In genomic region chr2:94919361-94919760, GRCm38 (mm10) we compare ENCODE assay signal across 23 mouse cellular contexts.
A peak's percentile ranks its signal among the peaks of the same experiment; 100 is the strongest.
DNase-seq lines count a peak whose midpoint lies in the region; ATAC-seq lines count a peak whose summit lies in the region.
"Had no signal": no experiment of that assay in that cellular context is flagged by ENCODE, and none has a peak within 500 bp of the region (broad histone marks: within the 10 kb centered on the region; RNA-seq: fewer than 3 reads in every experiment).

No protein-coding gene starts in this region.

- peak; percentile 51 for DNase-seq in hindbrain, embryonic 10.5 days (ENCODE audit: low spot score)
- DNase-seq in kidney, postnatal 25 days, result peak; percentile 30 to 37
- DNase-seq in embryonic facial prominence, embryonic 11.5 days (ENCODE audit: low spot score), result peak; percentile 26
- DNase-seq in retina, embryonic 14.5 days (ENCODE audit: low spot score), result peak; percentile 6
- no peak for DNase-seq in midbrain, embryonic 10.5 days (ENCODE audit: low spot score)
- no peak for DNase-seq in ovary, postnatal 14 days (ENCODE audit: low spot score)
- DNase-seq: adrenal gland, adult 8-10 months; cerebellum, adult 9-11 months; gastrocnemius, postnatal 36 days; layer of hippocampus, adult 9-11 months; liver, embryonic 13.5 days; lung, embryonic 14.5 days had no signal

- no peak overlapping the region for H3K4me3 ChIP-seq in hindbrain, embryonic 10.5 days
- H3K4me3 ChIP-seq in hindbrain, embryonic 12.5 days, result no peak overlapping the region
- no peak overlapping the region for H3K4me3 ChIP-seq in kidney, embryonic 16.5 days (ENCODE audit: low read length)
- no peak overlapping the region for H3K4me3 ChIP-seq in embryonic facial prominence, embryonic 11.5 days (ENCODE audit: low read depth, low read length)
- H3K4me3 ChIP-seq in midbrain, embryonic 10.5 days, result no peak overlapping the region
- H3K4me3 ChIP-seq: hindbrain, embryonic 15.5 days; left cerebral cortex, adult 2 months; liver, embryonic 13.5 days; midbrain, embryonic 13.5 days had no signal

- no peaks in the 10 kb centered on the region for H3K4me1 ChIP-seq in hindbrain, embryonic 10.5 days (replicated peaks)
- no peaks in the 10 kb centered on the region for H3K4me1 ChIP-seq in hindbrain, embryonic 12.5 days
- no peaks in the 10 kb centered on the region for H3K4me1 ChIP-seq in kidney, embryonic 16.5 days (ENCODE audit: insufficient read depth, low read length)
- H3K4me1 ChIP-seq in embryonic facial prominence, embryonic 11.5 days (ENCODE audit: control insufficient read depth, insufficient read depth, low read length), result no peaks in the 10 kb centered on the region
- H3K4me1 ChIP-seq in midbrain, embryonic 10.5 days, result no peaks in the 10 kb centered on the region
- H3K4me1 ChIP-seq: hindbrain, embryonic 15.5 days; liver, embryonic 13.5 days; midbrain, embryonic 13.5 days had no signal

- no peaks in the 10 kb centered on the region for H3K36me3 ChIP-seq in hindbrain, embryonic 10.5 days
- no peaks in the 10 kb centered on the region for H3K36me3 ChIP-seq in hindbrain, embryonic 12.5 days
- H3K36me3 ChIP-seq in kidney, embryonic 16.5 days (ENCODE audit: insufficient read depth, low read length), result no peaks in the 10 kb centered on the region
- H3K36me3 ChIP-seq in embryonic facial prominence, embryonic 11.5 days (replicated peaks; ENCODE audit: control insufficient read depth, insufficient read depth, low read depth, low read length), result no peaks in the 10 kb centered on the region
- H3K36me3 ChIP-seq in midbrain, embryonic 10.5 days, result no peaks in the 10 kb centered on the region
- H3K36me3 ChIP-seq: hindbrain, embryonic 15.5 days; liver, embryonic 13.5 days; midbrain, embryonic 13.5 days had no signal

- no peak overlapping the region for H3K4me2 ChIP-seq in hindbrain, embryonic 12.5 days (replicated peaks)
- H3K4me2 ChIP-seq in kidney, embryonic 16.5 days (replicated peaks; ENCODE audit: low read depth, low read length), result no peak overlapping the region
- no peak overlapping the region for H3K4me2 ChIP-seq in embryonic facial prominence, embryonic 11.5 days (ENCODE audit: low read depth, low read length)
- H3K4me2 ChIP-seq: hindbrain, embryonic 15.5 days; liver, embryonic 13.5 days; lung, embryonic 14.5 days; midbrain, embryonic 13.5 days had no signal

- H3K27me3 ChIP-seq in hindbrain, embryonic 10.5 days (ENCODE audit: insufficient read depth, poor library complexity, severe bottlenecking), result no peaks in the 10 kb centered on the region
- H3K27me3 ChIP-seq in hindbrain, embryonic 12.5 days, result no peaks in the 10 kb centered on the region
- H3K27me3 ChIP-seq in kidney, embryonic 16.5 days (ENCODE audit: insufficient read depth, low read length), result no peaks in the 10 kb centered on the region
- H3K27me3 ChIP-seq in embryonic facial prominence, embryonic 11.5 days (ENCODE audit: control insufficient read depth, insufficient read depth, low read length), result no peaks in the 10 kb centered on the region
- H3K27me3 ChIP-seq in midbrain, embryonic 10.5 days (ENCODE audit: low read depth, poor library complexity, severe bottlenecking), result no peaks in the 10 kb centered on the region
- H3K27me3 ChIP-seq: hindbrain, embryonic 15.5 days; liver, embryonic 13.5 days; midbrain, embryonic 13.5 days; Patski had no signal

- 55% methylated on average over 3 of the region's 3 CpGs for WGBS in hindbrain, embryonic 10.5 days
- 46% methylated on average over 3 of the region's 3 CpGs for WGBS in hindbrain, embryonic 12.5 days
- 36% methylated on average over 3 of the region's 3 CpGs for WGBS in kidney, embryonic 16.5 days
- whole genome bisulfite sequencing in embryonic facial prominence, embryonic 11.5 days, result 36% methylated on average over 3 of the region's 3 CpGs
- WGBS in midbrain, embryonic 10.5 days, result 80% methylated on average over 3 of the region's 3 CpGs

- no peak overlapping the region for H3K9ac ChIP-seq in hindbrain, embryonic 12.5 days
- no peak overlapping the region for H3K9ac ChIP-seq in kidney, embryonic 16.5 days (replicated peaks; ENCODE audit: low read length)
- no peak overlapping the region for H3K9ac ChIP-seq in embryonic facial prominence, embryonic 11.5 days (replicated peaks; ENCODE audit: low read length)
- H3K9ac ChIP-seq: hindbrain, embryonic 15.5 days; liver, embryonic 13.5 days; lung, embryonic 14.5 days; midbrain, embryonic 13.5 days had no signal

- no peaks in the 10 kb centered on the region for H3K9me3 ChIP-seq in hindbrain, embryonic 10.5 days
- no peaks in the 10 kb centered on the region for H3K9me3 ChIP-seq in hindbrain, embryonic 12.5 days (replicated peaks)
- H3K9me3 ChIP-seq in kidney, embryonic 16.5 days (ENCODE audit: low read length), result no peaks in the 10 kb centered on the region
- H3K9me3 ChIP-seq in embryonic facial prominence, embryonic 11.5 days (replicated peaks; ENCODE audit: control insufficient read depth, low read length), result no peaks in the 10 kb centered on the region
- H3K9me3 ChIP-seq in midbrain, embryonic 10.5 days (replicated peaks), result no peaks in the 10 kb centered on the region
- H3K9me3 ChIP-seq: hindbrain, embryonic 15.5 days; liver, embryonic 13.5 days; midbrain, embryonic 13.5 days had no signal

- H3K27ac ChIP-seq in hindbrain, embryonic 10.5 days, result no peak overlapping the region
- H3K27ac ChIP-seq in hindbrain, embryonic 12.5 days, result no peak overlapping the region
- no peak overlapping the region for H3K27ac ChIP-seq in kidney, embryonic 16.5 days (ENCODE audit: low read length)
- H3K27ac ChIP-seq in embryonic facial prominence, embryonic 11.5 days (replicated peaks; ENCODE audit: low read depth, low read length), result no peak overlapping the region
- no peak overlapping the region for H3K27ac ChIP-seq in midbrain, embryonic 10.5 days (replicated peaks)
- H3K27ac ChIP-seq: hindbrain, embryonic 15.5 days; left cerebral cortex, adult 2 months; liver, embryonic 13.5 days; macrophage; midbrain, embryonic 13.5 days; stomach, postnatal 0 days had no signal

- no peak for ATAC-seq in hindbrain, embryonic 12.5 days (ENCODE audit: low FRiP score)
- no peak for ATAC-seq in kidney, embryonic 16.5 days (ENCODE audit: low FRiP score, low TSS enrichment)
- ATAC-seq in embryonic facial prominence, embryonic 11.5 days (replicated peaks; ENCODE audit: insufficient number of reproducible peaks, low FRiP score, low TSS enrichment, low read depth), result no peak
- ATAC-seq: CD4-positive, CD25-positive, alpha-beta regulatory T cell, adult 4 months; forebrain, embryonic 14.5 days; intestine, embryonic 16.5 days; midbrain, embryonic 13.5 days; Patski had no signal

Comparison
In these comparisons a context has a peak if more than half of its experiments do, and no peak if none do; other contexts are left out.
1. DNase-seq: peak in hindbrain, embryonic 10.5 days (single experiment), kidney, postnatal 25 days (2 of 2), embryonic facial prominence, embryonic 11.5 days (single experiment) and retina, embryonic 14.5 days (single experiment); none in midbrain, embryonic 10.5 days (single experiment) and ovary, postnatal 14 days (single experiment).